ENCODE assay signal across 8 mouse cellular contexts in the genomic region with DNA sequence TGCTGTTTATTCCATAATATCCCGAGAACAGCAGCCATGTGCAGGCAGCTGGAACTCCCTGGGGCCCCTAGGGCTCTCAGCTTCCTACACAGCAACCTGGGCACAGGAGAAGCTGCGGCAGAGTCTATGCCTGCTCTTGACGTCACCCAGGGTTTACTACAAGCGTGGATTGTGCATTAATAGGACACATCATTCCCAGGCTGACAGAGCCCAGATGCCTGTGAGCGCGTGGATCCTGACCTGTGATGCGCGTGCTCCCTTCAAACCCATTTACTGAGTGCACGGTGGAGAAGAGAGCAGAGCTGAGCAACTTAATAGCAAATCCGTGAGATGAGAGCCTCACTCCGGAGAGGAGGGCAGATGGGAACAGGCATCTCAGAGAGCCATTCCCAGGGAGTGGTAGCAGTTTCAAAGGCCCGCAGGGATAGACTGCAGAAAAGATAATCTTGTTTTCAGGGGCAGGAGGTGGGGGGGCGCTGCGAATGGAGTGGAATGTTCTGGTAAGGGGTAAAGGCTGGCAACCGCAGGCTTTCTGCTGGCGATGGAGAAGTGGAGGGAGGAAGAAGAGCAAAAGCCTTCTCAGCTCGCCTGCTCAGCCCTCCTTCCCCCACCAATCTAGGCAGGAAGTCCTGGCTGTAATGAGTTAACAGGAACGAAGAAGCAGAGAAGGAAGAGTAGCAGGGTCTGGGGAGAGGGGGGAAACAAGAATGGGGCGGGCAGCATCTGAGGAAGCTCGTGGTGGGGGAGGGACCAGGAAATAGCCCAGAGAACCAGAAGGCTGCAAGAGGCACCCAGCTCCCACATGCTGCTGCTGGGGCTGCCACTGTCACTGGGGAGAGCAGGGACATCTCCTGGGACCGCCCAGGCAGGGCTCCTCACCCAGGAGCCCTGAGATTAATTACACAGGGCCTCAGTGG. TPM values are rescaled to one million over a fixed set of nuclear protein-coding genes. Genes with fewer than 3 reads are reported as not detected.
DNase-seq lines count a peak whose midpoint lies in the region.

No protein-coding gene starts in this region.

- H3K4me1 ChIP-seq in midbrain, embryonic 10.5 days: peaks cover 63% of the 10 kb centered on the region

- no peaks in the 10 kb centered on the region for H3K9me3 ChIP-seq in midbrain, embryonic 10.5 days (replicated peaks)

- intact Hi-C loops in heart, postnatal 14 days (cut with DNase I): no loop called here
- intact Hi-C loops in left cerebral cortex, postnatal 25 days (cut with DNase I): loop anchor here (10.0 kb wide), 1 partner anchor 287 kb away; a partner anchor contains a TSS

- no peaks in the 10 kb centered on the region for H3K27me3 ChIP-seq in midbrain, embryonic 10.5 days (ENCODE audit: low read depth, poor library complexity, severe bottlenecking)

- H3K27ac ChIP-seq in midbrain, embryonic 10.5 days (replicated peaks): peak overlapping the region; percentile 57

- peak; percentile 61 for DNase-seq in layer of hippocampus, adult 11-12 months (ENCODE audit: low spot score)
- DNase-seq in layer of hippocampus, adult 9-10 months (ENCODE audit: low spot score): no peak
- peak; percentile 45 for DNase-seq in embryo, embryonic 10.5 days (ENCODE audit: low spot score)
- peak; percentile 47 to 56 for DNase-seq in heart, postnatal 14 days
- peak; percentile 51 to 68 for DNase-seq in left cerebral cortex, postnatal 25 days (ENCODE audit: low spot score in 2 of 2)
- no peak for DNase-seq in midbrain, embryonic 10.5 days (ENCODE audit: low spot score)
- peak; percentile 91 to 92 for DNase-seq in spleen, postnatal 36 days (ENCODE audit: low spot score in 2 of 2)
- DNase-seq in ovary, postnatal 14 days (ENCODE audit: low spot score): no peak

- H3K36me3 ChIP-seq in midbrain, embryonic 10.5 days: peaks cover 6% of the 10 kb centered on the region; the same call in 1 of the 2 replicates

- 50% methylated on average over 21 of the region's 21 CpGs for WGBS in midbrain, embryonic 10.5 days

- H3K4me3 ChIP-seq in midbrain, embryonic 10.5 days: peak overlapping the region; percentile 16

RNA-seq across cellular contexts. Expression of a gene that starts 4.0 kb away (rescaled TPM):
- 10 to 100 TPM; 54.1 to 59.4 TPM for total RNA-seq in heart, postnatal 14 days (2021)
- 100 to 1,000 TPM; 217 to 223 TPM for total RNA-seq in left cerebral cortex, postnatal 25 days (2021)
- polyA plus RNA-seq in midbrain, embryonic 10.5 days (2016; fragmentation: Nextera tagmentation; extraction: Ambion mirVana): 12.2 and 14.2 TPM in 2 replicates

RNA-seq across cellular contexts. Expression of a gene that starts 19.1 kb away (rescaled TPM):
- 1 to 10 TPM; 1.0 to 1.4 TPM for total RNA-seq in heart, postnatal 14 days (2021)
- 10 to 100 TPM; 70.0 to 76.6 TPM for total RNA-seq in left cerebral cortex, postnatal 25 days (2021)
- polyA plus RNA-seq in midbrain, embryonic 10.5 days (2016; fragmentation: Nextera tagmentation; extraction: Ambion mirVana): 11.7 and 12.6 TPM in 2 replicates

RNA-seq across cellular contexts. Expression of a gene that starts 33.0 kb away (rescaled TPM):
- total RNA-seq in heart, postnatal 14 days (2021): 1 to 10 TPM; 7.2 to 9.9 TPM
- total RNA-seq in left cerebral cortex, postnatal 25 days (2021): 10 to 100 TPM; 52.3 to 58.2 TPM
- 3.2 and 3.6 TPM in 2 replicates for polyA plus RNA-seq in midbrain, embryonic 10.5 days (2016; fragmentation: Nextera tagmentation; extraction: Ambion mirVana)

Comparison
In these comparisons a context has a peak if more than half of its experiments do, and no peak if none do; other contexts are left out.
1. DNase-seq: peak in layer of hippocampus, adult 11-12 months (single experiment), embryo, embryonic 10.5 days (single experiment), heart, postnatal 14 days (2 of 2), left cerebral cortex, postnatal 25 days (2 of 2) and spleen, postnatal 36 days (2 of 2); none in layer of hippocampus, adult 9-10 months (single experiment), midbrain, embryonic 10.5 days (single experiment) and ovary, postnatal 14 days (single experiment).
2. RNA of a gene that starts 19.1 kb away (total RNA-seq): 70.0 to 76.6 TPM in left cerebral cortex, postnatal 25 days; 1.0 to 1.4 TPM in heart, postnatal 14 days; every median in the first group is over 10 times any median in the second.
3. RNA of a gene that starts 33.0 kb away (total RNA-seq): 52.3 to 58.2 TPM in left cerebral cortex, postnatal 25 days; 7.2 to 9.9 TPM in heart, postnatal 14 days; every median in the first group is over 4 times any median in the second.